In genomic region chr3:127562974-127563373, GRCm38 (mm10) we compare ENCODE assay signal across 25 mouse cellular contexts.
"Had no signal": no experiment of that assay in that cellular context is flagged by ENCODE, and none has a peak within 500 bp of the region (broad histone marks: within the 10 kb centered on the region; RNA-seq: fewer than 3 reads in every experiment).

No protein-coding gene starts in this region.

- H3K4me1 ChIP-seq: heart, embryonic 13.5 days; heart, embryonic 15.5 days; hindbrain, embryonic 13.5 days; hindbrain, embryonic 15.5 days; kidney, embryonic 15.5 days; limb, embryonic 13.5 days; limb, embryonic 15.5 days had no signal

- H3K27ac ChIP-seq: heart, adult 2 months; heart, embryonic 13.5 days; heart, embryonic 15.5 days; hindbrain, embryonic 13.5 days; hindbrain, embryonic 15.5 days; hindbrain, postnatal 0 days; kidney, embryonic 15.5 days; kidney, postnatal 0 days; layer of hippocampus, adult 2 months; limb, embryonic 13.5 days; limb, embryonic 15.5 days; liver, embryonic 15.5 days had no signal

- H3K27me3 ChIP-seq: heart, embryonic 13.5 days; heart, embryonic 15.5 days; hindbrain, embryonic 13.5 days; hindbrain, embryonic 15.5 days; kidney, embryonic 15.5 days; limb, embryonic 13.5 days; limb, embryonic 15.5 days; liver, embryonic 15.5 days had no signal

- H3K9ac ChIP-seq: heart, embryonic 13.5 days; heart, embryonic 15.5 days; hindbrain, embryonic 13.5 days; hindbrain, embryonic 15.5 days; kidney, embryonic 15.5 days; limb, embryonic 13.5 days; limb, embryonic 15.5 days; liver, embryonic 15.5 days had no signal

- ATAC-seq: hindbrain, postnatal 0 days; intestine, embryonic 16.5 days had no signal

- H3K4me3 ChIP-seq: heart, adult 2 months; heart, embryonic 13.5 days; heart, embryonic 15.5 days; hindbrain, embryonic 13.5 days; hindbrain, embryonic 15.5 days; kidney, embryonic 15.5 days; layer of hippocampus, adult 2 months; limb, embryonic 13.5 days; limb, embryonic 15.5 days; liver, embryonic 15.5 days had no signal

- H3K4me2 ChIP-seq: heart, embryonic 11.5 days; heart, embryonic 13.5 days; heart, embryonic 15.5 days; hindbrain, embryonic 13.5 days; hindbrain, embryonic 15.5 days; kidney, embryonic 15.5 days; limb, embryonic 13.5 days; limb, embryonic 15.5 days; liver, embryonic 15.5 days had no signal

- H3K9me3 ChIP-seq: heart, embryonic 13.5 days; heart, embryonic 15.5 days; hindbrain, embryonic 13.5 days; hindbrain, embryonic 15.5 days; kidney, embryonic 15.5 days; limb, embryonic 13.5 days; limb, embryonic 15.5 days; liver, embryonic 15.5 days had no signal

- H3K36me3 ChIP-seq: hindbrain, embryonic 15.5 days had no signal

- DNase-seq: gastrocnemius, postnatal 14 days; gastrocnemius, postnatal 36 days; heart, adult 11 months; heart, adult 2 months; heart, postnatal 14 days; heart, postnatal 36 days; kidney, adult 11 months; kidney, adult 2 months; kidney, adult 9 months; kidney, postnatal 25 days; kidney, postnatal 4 days; left cerebral cortex, postnatal 4 days had no signal
